Mouse (Mus musculus): ENCODE results near the gene Robo3.
A peak's percentile ranks its signal among the peaks of the same experiment; 100 is the strongest.

The Robo3 gene

DNA sequence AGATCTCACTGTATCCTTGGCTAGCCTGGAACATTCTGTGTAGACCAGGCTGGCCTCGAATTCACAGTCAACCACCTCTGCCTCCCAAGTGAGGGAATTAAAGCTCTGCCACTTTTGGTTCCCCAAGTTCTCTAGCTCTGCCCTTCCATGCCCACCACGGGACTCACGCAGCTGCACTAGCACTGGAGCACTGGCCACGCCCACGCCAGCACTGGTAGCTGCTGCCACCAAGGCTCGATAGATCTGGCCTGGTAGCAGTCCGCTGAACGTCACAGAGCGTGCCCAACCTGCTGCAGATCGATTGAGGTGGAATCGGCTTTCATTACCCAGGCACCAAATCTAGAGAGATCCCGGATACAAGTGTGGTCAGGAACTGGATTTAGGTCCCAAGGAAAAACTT, 11.8 kb downstream of the Robo3 start:
- DNase-seq, result peak; percentile 48

DNA sequence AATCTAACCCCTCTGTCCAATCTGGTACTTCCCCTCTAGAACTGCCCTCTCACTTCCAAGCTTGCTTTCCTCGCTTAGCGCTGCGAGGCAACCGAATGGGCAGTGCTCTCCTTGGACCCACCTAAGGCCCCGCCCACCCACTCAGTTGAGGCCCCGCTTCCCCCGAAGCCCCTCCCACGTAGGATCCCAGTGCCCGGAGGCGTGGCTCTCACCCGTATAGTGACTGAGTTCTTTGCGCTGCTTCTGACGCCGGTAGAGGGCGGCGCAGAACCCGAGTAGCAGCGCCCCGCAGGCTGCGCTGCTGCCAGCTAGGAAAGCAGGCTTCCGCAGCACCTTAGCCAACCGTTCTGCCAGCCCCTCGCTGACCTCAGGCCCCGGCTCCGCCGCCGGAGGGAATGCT, 12.4 kb downstream of the Robo3 start:
- peak; percentile 92 for DNase-seq

DNA sequence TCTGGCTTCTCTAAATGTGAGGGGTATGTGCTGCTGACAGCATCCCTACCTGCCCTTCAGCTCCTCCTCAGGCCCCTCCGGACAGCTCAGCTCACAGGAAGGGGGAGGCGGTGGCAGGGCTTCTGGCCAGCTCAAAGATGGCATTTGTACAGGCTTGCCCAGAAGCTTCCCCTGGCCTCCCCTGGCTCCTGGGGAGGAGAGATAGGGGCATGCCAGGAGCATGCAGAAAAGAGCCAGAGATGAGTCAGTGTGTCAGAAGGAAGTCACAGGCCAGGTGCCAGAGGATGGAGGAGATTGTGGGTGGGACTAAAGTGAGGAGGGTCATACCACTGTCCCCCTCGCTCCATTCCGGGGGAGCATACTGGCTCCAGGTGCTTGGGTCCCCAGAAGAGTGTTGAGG, 14.3 kb downstream of the Robo3 start:
- DNase-seq, result no peak

DNA sequence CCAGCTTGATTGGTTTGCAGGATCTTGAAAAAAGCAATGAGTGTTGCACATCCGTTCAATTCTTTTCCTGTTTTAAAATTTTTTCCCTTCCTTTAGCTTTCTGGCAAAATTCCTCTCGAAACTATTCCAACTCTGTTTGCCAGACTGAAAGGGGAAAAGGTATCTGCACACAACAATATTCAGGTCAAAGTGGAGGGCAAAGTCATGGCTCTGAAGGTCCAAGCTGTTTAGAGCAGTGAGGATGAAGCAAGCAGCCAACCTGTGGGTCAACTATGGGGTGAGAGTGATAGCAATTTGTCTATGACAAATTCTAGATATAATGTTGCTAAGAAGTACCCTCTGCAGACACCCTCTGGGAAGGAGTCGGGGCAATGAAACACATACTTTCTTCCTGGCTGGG, 18.4 kb downstream of the Robo3 start:
- DNase-seq, result no peak

DNA sequence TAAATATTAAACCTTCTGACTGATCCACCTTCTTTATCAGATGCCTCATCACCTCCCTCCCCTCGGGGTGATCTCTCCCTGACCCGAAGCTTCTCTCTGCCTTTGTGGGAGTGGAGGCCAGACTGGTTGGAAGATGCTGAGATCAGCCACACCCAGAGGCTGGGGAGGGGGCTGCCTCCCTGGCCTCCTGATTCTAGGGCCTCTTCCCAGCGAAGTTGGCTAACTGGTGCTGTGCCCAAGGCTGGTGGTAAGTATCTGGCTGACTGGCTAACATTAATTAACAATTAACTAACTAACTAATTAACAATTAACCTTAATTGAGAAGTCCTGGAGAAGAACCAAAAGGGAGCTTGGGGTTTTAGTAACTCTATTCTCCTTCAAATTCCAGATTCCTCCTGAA, 20.1 kb downstream of the Robo3 start:
- peak; percentile 47 for DNase-seq

DNA sequence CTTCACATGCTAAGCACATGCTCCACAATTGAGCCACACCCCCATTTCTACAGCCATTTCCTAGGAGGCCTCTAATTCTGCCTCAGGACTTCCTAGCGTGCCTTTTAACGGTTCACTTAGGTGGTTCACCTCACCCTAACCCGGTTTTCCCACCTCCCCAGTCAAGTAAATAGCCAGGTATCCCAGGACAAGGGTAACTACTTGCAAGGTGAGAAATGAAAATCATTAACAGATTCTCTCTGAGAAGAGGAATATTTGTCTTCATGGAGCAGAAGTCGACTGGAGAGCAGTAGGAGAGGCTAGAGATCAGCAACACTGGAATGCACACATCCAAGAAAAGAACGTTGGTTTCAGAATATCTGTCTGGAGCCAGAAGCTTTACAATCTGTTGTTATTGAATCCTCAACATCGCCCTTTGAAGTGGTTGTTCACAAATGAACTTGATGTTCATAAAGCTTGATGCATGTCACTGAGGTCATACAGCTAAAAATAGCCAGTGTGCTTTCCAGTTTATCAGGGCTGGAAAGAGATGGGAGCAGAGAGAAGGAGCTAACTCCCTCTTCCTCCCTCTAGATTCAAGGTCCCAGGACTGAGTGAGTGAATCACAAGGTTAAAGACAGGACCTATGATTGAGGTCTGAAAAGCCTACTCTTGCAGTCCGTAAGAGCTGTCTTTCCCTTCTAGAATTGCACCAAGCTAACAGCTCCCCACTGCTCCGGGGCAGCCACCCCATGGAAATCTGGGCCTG, 23.2 kb downstream of the Robo3 start:
- no peak for DNase-seq

DNA sequence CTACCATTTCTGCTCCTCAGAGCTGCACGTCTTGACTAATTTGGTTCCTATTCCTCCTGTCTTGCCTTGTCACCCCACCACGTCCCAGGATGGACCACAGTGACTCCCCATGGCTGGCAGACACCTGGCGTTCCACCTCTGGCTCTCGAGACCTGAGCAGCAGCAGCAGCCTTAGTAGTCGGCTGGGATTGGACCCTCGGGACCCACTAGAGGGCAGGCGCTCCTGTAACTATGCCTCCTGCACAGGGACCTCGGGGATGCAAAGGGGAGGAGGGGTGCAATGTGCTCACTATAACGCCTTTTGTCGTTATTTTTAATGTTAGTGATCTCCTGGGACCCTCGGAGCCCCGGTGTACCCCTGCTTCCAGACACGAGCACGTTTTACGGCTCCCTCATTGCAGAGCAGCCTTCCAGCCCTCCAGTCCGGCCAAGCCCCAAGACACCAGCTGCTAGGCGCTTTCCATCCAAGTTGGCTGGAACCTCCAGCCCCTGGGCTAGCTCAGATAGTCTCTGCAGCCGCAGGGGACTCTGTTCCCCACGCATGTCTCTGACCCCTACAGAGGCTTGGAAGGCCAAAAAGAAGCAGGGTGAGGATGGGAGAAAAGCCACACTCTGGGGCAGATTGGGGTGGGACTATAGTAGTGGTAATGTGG, 25.1 kb downstream of the Robo3 start:
- peak; percentile 57 for DNase-seq

DNA sequence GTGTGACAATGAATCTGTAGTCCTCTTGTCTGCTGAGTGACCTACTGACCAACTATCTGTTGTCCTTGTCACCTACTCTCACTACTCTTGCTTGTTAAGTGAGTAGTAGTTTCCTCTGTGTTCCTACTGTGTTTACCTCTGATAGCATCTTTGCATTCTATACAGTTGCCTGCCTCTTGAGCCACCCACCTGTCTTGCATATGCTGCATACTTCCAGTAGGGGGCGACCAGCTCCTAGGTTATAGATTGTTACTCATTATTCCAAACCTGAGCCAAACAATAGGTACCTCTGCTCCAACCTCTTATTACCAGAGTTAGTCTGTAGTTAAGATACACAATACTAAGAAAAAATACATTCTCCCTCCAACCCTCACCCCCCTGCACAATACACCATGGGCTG, 26.7 kb downstream of the Robo3 start:
- DNase-seq, result no peak

DNA sequence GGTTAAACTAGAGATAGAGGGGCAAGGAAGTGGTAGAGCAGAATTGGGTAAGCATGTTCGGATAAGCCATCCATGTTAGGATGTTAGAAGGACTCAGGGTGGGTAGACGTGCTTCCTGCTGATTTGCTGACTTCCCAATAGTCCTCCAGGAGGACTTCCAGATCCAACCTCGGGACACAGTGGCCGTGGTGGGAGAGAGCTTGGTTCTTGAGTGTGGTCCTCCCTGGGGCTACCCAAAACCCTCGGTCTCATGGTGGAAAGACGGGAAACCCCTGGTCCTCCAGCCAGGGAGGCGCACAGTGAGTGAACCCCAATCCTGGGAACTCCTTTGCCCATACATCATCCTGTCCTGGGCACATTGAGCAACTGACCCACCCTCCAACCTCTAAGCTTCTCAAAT, 30.0 kb downstream of the Robo3 start:
- DNase-seq, result no peak

DNA sequence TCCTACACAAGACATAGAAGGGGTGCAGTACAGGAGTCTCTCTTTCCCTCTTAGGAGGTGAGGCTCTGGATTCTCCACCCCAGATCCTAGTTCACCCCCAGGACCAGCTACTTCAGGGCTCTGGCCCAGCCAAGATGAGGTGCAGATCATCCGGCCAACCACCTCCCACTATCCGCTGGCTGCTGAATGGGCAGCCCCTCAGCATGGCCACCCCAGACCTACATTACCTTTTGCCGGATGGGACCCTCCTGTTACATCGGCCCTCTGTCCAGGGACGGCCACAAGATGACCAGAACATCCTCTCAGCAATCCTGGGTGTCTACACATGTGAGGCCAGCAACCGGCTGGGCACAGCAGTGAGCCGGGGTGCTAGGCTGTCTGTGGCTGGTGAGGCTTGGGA, 30.5 kb downstream of the Robo3 start:
- no peak for DNase-seq

DNA sequence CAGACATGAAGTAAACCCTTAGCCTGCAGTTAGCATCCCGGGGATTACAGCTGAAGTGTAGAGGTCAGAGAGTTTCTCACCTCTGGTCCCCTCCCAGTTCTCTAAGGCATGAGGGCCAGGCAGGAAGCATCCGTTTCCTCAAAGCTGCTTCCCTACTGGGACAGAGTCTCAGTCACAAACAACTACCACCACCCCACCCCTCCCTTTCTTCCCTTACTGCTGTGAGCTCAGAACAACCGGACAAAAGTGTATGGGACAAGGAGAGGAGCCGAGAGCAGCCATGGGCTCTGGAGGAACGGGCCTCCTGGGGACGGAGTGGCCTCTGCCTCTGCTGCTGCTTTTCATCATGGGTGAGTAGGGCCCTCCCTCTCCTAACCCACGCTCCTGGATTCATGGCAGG, 31.2 kb downstream of the Robo3 start, which contains the start of gene Robo4:
Gene Robo4 (plus strand): TSS at position 96 of the 400 bp plus-strand sequence.
- DNase-seq, result peak; percentile 74

DNA sequence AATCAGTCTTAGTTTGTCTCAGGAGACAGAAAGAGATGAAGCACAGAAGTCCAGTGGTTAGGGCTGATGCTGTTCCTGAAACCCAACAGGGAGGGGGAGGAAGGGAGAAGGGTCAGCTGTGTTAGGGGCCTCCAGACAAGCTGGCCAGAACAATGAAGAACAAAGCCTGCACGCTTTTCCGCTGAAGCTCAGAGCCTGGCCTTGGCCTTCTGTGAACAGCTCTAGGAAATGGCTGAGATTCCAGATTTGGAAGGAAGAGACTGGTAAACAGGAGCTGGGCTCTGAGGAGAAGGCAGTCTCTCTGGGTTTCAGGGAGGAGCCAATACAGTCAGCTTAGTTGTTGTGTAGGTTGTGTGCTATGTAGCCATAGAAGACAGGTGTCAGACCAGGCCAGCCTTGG, 32.5 kb downstream of the Robo3 start:
- peak; percentile 72 for DNase-seq

DNA sequence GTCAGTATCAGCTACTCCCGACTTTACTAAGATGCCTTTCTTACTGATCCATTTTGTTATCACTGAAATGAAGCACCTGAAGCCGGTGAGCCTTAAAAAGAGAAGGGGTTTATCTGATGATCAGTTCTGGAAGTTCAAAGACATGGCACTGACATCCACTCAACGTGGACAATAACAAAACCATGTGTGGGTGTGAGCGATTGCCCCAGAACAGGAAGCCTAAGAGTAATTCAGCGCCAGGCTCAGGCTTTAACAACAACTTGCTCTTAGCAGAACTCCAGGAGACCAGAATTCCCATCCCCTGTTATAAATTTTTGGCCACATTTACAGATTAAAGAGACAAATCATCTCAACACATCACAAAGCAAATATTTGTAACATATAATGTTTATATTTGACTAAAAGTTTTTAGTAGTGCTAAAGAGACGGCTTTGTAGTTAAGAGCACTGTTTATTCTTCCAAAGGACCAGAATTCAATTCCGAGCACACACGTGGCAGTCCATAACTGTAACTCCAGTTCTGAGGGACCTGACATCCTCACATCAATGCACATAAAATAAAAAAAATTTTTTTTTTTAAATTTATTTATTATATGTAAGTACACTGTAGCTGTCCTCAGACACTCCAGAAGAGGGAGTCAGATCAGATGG, 39.4 kb downstream of the Robo3 start:
- no peak for DNase-seq

DNA sequence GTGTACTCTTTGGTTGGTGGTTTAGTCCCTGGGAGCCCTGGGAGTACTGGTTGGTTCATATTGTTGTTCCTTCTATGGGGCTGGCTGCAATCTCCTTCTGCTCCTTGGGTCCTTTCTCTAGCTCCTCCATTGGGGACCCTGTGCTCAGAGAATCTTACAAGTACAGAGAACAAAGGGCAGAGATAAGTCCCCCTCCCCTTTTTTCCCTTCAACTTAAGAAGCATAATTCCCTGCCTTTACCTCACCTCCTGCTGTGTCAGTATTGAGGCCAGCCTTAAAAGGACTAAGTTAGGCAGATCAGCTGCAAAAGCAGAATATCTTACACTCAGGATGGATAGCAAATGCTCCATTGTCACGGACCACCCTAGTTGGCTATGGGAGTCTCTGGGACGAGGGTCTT, 41.0 kb downstream of the Robo3 start:
- DNase-seq, result no peak

DNA sequence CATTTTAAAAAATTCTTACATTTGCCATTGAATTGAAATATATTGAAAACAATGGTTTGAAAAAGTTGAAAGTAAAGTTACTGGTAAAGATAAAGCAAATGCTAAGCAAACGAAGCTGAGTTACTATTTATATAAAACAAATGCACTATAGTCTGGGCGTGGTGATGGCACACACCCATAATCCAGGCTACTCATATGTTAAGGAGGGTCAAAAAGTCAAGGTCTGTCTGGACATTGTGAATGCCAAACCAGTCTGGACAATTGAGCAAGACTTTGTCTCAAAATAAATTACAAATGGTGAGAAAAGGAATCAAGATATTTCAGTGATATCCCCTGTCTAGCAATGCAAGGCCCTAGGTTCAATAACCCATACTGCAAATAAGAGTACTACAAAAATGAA, 42.2 kb downstream of the Robo3 start:
- DNase-seq, result no peak

DNA sequence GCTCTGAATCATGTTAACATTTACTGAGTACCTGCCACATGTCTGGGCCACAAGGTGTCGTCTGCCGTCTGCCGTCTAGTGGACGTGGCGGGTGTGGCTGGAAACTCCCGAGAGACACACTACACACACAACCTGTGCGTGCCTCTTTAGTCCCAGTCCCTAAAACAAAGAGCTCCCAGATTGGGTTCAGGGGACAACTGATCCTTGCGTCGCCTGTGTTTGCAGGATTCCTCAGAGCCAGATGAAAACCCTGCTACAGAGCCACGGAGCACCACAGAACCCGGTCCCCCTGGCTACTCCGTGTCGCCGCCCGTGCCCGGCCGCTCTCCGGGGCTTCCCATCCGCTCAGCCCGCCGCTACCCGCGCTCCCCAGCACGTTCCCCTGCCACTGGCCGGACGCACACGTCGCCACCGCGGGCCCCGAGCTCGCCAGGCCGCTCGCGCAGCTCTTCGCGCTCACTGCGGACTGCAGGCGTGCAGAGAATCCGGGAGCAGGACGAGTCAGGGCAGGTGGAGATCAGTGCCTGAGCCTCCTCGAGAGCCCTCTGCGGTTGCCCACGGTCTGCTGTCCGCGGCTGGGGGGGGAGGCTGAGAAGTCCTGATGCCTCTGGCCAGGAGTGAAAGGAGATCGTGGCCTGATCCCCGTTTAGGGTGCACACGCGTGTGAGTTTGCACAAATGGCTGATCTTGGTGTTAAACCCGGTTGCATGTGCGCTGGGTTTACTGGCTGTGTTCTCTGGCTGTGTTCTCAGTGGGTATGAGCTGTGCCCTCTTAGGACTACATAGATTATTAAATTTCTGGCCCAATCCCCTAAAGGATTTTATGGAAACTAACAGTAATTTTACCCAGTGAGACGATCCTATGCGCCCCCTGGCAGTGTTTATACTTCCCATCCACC, 48.5 kb downstream of the Robo3 start:
- peak; percentile 64 for DNase-seq

DNA sequence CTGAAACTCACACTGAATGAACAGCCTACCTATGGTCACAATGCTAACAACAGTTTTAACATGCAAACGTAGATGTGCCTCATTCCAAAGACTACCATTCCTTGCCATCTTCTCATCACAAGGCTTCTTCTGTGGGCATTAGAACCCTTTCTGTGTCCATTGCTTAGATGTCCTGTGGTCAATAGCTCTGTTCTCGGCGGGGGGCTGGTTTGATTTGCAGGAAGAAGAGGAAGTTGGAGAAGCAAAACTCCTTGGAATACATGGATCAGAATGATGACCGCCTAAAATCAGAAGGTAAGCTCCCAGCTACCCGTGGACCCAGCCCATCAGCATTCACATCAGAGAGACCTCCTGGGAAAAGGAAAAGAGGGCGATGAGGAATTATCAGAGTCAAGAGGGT, 49.9 kb downstream of the Robo3 start:
- DNase-seq, result no peak

DNA sequence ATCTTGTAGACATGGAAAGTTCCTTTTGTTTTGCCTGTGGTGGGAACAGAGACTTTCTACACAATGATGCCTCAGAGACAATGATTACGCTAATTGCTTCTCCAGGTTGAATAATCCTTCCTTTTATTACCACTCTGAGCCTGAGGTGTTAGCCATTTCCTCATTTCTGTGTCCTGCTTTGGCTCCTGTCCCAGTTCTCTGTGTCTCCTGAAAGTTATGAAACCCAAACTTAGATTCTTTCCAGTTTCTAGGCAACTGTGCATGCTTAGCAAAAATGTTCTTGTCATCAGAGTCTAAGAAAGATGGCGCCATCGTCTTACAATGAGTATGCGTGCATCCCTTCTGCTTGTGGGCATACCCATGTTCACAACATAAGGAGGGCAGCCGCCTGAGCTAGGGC, 57.3 kb downstream of the Robo3 start:
- DNase-seq, result peak; percentile 19

DNA sequence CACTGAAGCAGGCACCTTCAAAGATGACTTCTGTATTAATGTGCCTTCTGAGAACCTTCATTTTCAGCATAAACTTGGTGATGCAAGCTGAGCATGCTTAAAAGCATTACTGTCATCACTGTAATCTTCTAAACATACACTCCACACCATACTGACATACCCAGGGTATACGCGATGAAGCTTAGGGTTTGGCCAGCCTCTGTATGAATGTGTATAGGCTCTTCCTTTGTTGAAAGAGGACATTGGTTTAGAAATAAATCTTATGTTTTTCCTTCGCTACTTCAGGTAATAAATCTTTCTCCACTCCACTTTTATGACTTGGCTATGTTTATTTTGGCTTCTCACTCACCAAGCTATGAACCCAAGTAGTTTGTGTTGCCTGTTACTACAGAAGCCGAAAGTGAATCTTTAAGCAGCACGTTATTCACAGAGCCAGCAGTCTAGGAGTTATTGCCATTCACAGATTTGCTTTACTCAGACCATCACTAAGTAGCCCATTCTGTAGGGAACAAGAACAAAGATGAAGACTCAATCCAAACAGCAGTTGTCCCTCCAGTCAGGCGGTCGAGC, 61.7 kb downstream of the Robo3 start:
- DNase-seq, result no peak

DNA sequence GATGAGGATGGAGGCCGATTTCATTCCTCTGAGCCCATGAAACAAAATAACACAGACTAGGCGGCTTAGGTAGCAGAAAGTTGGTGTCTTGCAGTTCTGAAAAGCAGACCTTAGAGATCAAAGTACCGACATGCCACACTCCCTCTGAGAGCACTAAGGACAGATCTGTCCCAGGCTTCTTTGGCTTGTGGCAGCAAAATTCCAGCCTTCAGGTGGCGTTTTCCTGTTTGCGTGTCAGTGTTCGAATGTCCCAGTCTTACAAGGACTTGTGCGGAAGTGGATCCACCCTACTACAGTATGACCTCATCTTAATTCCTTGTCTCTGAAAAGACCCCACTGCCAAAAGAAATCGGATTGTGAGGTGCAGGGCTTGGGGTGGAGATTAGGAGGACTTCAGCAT, 64.2 kb downstream of the Robo3 start:
- DNase-seq, result peak; percentile 67

DNA sequence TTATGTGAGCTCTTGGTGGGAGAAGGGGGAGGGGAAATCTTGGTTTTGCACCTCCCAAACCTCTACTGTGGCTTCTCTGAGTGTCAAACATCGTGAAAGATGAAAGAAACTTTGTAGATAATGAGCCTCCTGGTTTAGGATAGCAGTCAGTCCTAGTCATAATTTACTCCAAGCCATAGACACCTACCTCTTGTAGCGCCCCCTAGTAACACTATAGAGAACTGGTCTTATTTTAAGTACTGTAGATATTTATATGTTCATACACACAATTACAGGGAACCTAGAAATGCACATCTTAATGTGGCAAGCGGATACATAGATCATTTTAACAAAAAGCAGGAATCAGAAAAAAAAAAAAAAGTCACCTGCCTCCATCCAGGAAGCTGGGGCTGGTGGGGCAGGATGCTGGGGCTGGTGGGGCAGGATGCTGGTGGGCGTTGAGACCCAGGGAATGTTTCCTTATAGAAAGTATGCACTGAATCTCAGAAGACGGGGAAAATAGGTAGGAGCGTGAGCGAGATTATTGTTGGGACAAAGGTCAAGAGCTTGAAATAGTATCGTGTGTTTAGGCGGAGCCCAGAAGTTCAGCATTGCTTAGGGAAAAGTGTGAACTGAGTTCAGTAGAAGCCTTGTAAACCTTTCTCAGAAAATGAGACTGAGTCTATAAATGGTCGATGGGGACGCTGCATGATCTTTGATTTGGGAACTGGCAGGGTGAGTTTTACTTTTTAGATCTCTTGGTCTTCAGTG, 64.8 kb downstream of the Robo3 start:
- DNase-seq, result peak; percentile 27
